Mouse (Mus musculus) 416B (cell line): Measurements from ENCODE around the gene Elf2.

Experiments used
- DNase-seq: peaks from one replicate; pipeline ENCODE4 v3.0.0; 2011; ENCODE audit warnings: low read depth

Elf2 gene

GRCm38 (mm10) chr3:51210485-51210884, 130.0 kb downstream of the Elf2 start:
- no peak for DNase-seq

- DNase-seq = peak; percentile 96
Observed at GRCm38 (mm10) chr3:51209503-51210314, 130.8 kb downstream of the Elf2 start.

GRCm38 (mm10) chr3:51208633-51209032, 131.8 kb downstream of the Elf2 start:
- DNase-seq = no peak

- DNase-seq = no peak
Observed at GRCm38 (mm10) chr3:51206521-51206920, 133.9 kb downstream of the Elf2 start.

- no peak for DNase-seq
Observed at GRCm38 (mm10) chr3:51204897-51205296, 135.6 kb downstream of the Elf2 start.

GRCm38 (mm10) chr3:51204441-51204840, 136.0 kb downstream of the Elf2 start:
- no peak for DNase-seq

- DNase-seq = no peak
Observed at GRCm38 (mm10) chr3:51203906-51204305, 136.6 kb downstream of the Elf2 start.
